Mouse (Mus musculus): ENCODE measurements around the gene Etnk2.
A peak's percentile ranks its signal among the peaks of the same experiment; 100 is the strongest.

Etnk2 gene

GRCm38 (mm10) chr1:133418164-133418800, 54.9 kb downstream of the Etnk2 start:
- peak in 1 of 2 experiments; percentile 12 for DNase-seq

- DNase-seq, result no peak
Measured at GRCm38 (mm10) chr1:133419178-133419834, 55.9 kb downstream of the Etnk2 start.

- DNase-seq, result no peak
Measured at GRCm38 (mm10) chr1:133420491-133420890, 57.1 kb downstream of the Etnk2 start.

- DNase-seq, result no peak
Measured at GRCm38 (mm10) chr1:133421061-133421460, 57.7 kb downstream of the Etnk2 start.

GRCm38 (mm10) chr1:133421975-133422570, 58.7 kb downstream of the Etnk2 start:
- DNase-seq, result no peak

- no peak for DNase-seq
Measured at GRCm38 (mm10) chr1:133422615-133423161, 59.3 kb downstream of the Etnk2 start.

GRCm38 (mm10) chr1:133423166-133423542, 59.8 kb downstream of the Etnk2 start:
- no peak for DNase-seq

GRCm38 (mm10) chr1:133423543-133424480, 60.4 kb downstream of the Etnk2 start, which contains the start of gene Sox13:
Sox13 (minus strand) TSS chr1:133424377.
- peak; percentile 23 to 37 for DNase-seq

GRCm38 (mm10) chr1:133424547-133425140, 61.3 kb downstream of the Etnk2 start:
- no peak for DNase-seq

Data from cerebellum, postnatal 36 days (tissue).